In the genomic region with DNA sequence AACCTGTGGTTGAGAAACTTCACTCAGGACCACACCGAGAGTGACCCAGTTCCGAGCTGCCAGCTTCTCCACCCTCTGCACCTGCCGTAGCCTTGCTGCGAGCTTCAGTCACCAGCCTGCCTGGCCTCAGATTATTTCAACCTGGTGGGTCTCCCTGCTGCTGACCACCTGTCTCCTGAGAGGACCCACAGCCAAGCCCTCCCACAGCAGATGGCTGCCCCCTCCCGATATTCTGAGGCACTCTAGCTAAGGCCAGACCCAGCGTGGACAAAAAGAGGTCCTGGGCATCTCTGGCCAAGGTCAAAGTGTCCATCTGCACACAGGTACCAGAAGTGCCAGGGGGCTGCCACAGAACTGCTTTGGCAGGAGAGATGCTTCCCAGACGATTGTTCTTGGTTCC, we compare ENCODE assay signal across 20 mouse cellular contexts.
DNase-seq lines count a peak whose midpoint lies in the region; ATAC-seq lines count a peak whose summit lies in the region.
"Had no signal": no experiment of that assay in that cellular context is flagged by ENCODE, and none has a peak within 500 bp of the region (broad histone marks: within the 10 kb centered on the region; RNA-seq: fewer than 3 reads in every experiment).

No protein-coding gene starts in this region.

- ATAC-seq in heart, embryonic 11.5 days (replicated peaks; ENCODE audit: insufficient number of reproducible peaks, low FRiP score, low TSS enrichment) = no peak
- ATAC-seq: CD4-positive, CD25-positive, alpha-beta regulatory T cell, adult 4 months; forebrain, embryonic 13.5 days; forebrain, postnatal 0 days; hindbrain, postnatal 0 days had no signal

- 77% methylated on average over 7 of the region's 7 CpGs for WGBS in heart, embryonic 11.5 days (ENCODE audit: insufficient replicate concordance)

- H3K27ac ChIP-seq in heart, embryonic 11.5 days (ENCODE audit: low read depth, low read length) = no peak overlapping the region
- H3K27ac ChIP-seq: embryonic facial prominence, embryonic 10.5 days; forebrain, embryonic 13.5 days; heart, embryonic 13.5 days; hindbrain, embryonic 13.5 days; hindbrain, postnatal 0 days had no signal

- no peak overlapping the region for H3K4me3 ChIP-seq in heart, embryonic 11.5 days (ENCODE audit: low read depth, low read length)
- H3K4me3 ChIP-seq: embryonic facial prominence, embryonic 10.5 days; forebrain, embryonic 13.5 days; heart, embryonic 13.5 days; hindbrain, embryonic 13.5 days had no signal

- H3K4me1 ChIP-seq in heart, embryonic 11.5 days (ENCODE audit: control insufficient read depth, insufficient read depth, low read length) = no peaks in the 10 kb centered on the region
- H3K4me1 ChIP-seq: embryonic facial prominence, embryonic 10.5 days; heart, embryonic 13.5 days; hindbrain, embryonic 13.5 days had no signal

- intact Hi-C loops in heart, postnatal 25 days (cut with DNase I) = no loop called here

- H3K36me3 ChIP-seq in heart, embryonic 11.5 days (ENCODE audit: control insufficient read depth, insufficient read depth, low read length) = no peaks in the 10 kb centered on the region
- H3K36me3 ChIP-seq: embryonic facial prominence, embryonic 10.5 days; G1E; heart, embryonic 13.5 days; hindbrain, embryonic 13.5 days had no signal

- H3K9ac ChIP-seq in heart, embryonic 11.5 days (ENCODE audit: low read depth, low read length) = no peak overlapping the region
- H3K9ac ChIP-seq: forebrain, embryonic 13.5 days; forebrain, postnatal 0 days; heart, embryonic 13.5 days; hindbrain, embryonic 13.5 days had no signal

- DNase-seq in adrenal gland, postnatal 25 days = peak; percentile 5
- DNase-seq in adrenal gland, adult 2 months = no peak
- DNase-seq in cerebellum, adult 18-20 months = peak; percentile 94 to 97
- DNase-seq in cerebellum, adult 9-11 months = peak; percentile 99
- peak; percentile 96 for DNase-seq in cerebellum, postnatal 36 days
- DNase-seq in kidney, postnatal 36 days = no peak
- DNase-seq in heart, postnatal 25 days (ENCODE audit: low spot score) = no peak
- DNase-seq: adrenal gland, postnatal 10 days; B cell, adult 2 months; forebrain, postnatal 0 days; gastrocnemius, postnatal 14 days; kidney, adult 18-20 months had no signal

- H3K9me3 ChIP-seq in heart, embryonic 11.5 days (replicated peaks; ENCODE audit: control insufficient read depth, low read length) = no peaks in the 10 kb centered on the region
- H3K9me3 ChIP-seq: embryonic facial prominence, embryonic 10.5 days; forebrain, embryonic 13.5 days; heart, embryonic 13.5 days; hindbrain, embryonic 13.5 days had no signal

- no peak overlapping the region for H3K4me2 ChIP-seq in heart, embryonic 11.5 days
- H3K4me2 ChIP-seq: forebrain, embryonic 13.5 days; heart, embryonic 13.5 days; hindbrain, embryonic 13.5 days had no signal

- no peaks in the 10 kb centered on the region for H3K27me3 ChIP-seq in heart, embryonic 11.5 days (ENCODE audit: control insufficient read depth, insufficient read depth, low read length)
- H3K27me3 ChIP-seq: forebrain, embryonic 13.5 days; hindbrain, embryonic 13.5 days had no signal

Comparison
In these comparisons a context has a peak if more than half of its experiments do, and no peak if none do; other contexts are left out.
1. DNase-seq: peak in adrenal gland, postnatal 25 days (single experiment), cerebellum, adult 18-20 months (2 of 2), cerebellum, adult 9-11 months (single experiment) and cerebellum, postnatal 36 days (2 of 2); none in adrenal gland, adult 2 months (single experiment), kidney, postnatal 36 days (0 of 2) and heart, postnatal 25 days (single experiment).